Mouse (Mus musculus) urinary bladder, postnatal 25 days (tissue): Measurements from ENCODE around the gene Tenm4.

Source experiments
- DNase-seq: peaks from one replicate; pipeline ENCODE4 v3.0.0; 2022; ENCODE audit warnings: low spot score

The Tenm4 gene

DNA sequence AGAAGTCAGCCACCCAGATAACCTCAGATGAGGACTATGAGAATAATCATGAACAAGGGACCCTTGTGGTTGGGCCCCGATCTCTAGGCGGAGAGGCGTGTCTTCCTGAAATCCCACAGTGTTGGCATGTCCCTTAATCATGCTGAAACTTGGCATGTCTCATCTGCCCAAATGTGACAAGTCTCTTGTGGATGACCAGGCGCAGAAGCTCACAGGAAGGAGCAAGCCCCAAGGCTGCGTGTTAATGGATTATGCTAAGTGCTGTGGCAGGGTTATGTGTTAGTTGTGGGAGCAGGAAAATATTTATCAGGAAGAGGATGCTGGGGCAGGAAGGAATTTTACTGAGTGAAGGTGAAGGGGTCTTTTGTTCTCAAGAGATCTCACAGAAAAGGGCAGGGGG is 642.0 kb downstream of the Tenm4 start:
- no peak for DNase-seq

GRCm38 (mm10) chr7:96813497-96814400 is 642.7 kb downstream of the Tenm4 start:
- no peak for DNase-seq

GRCm38 (mm10) chr7:96814581-96814980 is 643.5 kb downstream of the Tenm4 start:
- no peak for DNase-seq

- no peak for DNase-seq
These were observed 646.1 kb downstream of the Tenm4 start for GRCm38 (mm10) chr7:96817030-96817674.

- no peak for DNase-seq
These were observed 647.3 kb downstream of the Tenm4 start for GRCm38 (mm10) chr7:96818236-96818916.

DNA sequence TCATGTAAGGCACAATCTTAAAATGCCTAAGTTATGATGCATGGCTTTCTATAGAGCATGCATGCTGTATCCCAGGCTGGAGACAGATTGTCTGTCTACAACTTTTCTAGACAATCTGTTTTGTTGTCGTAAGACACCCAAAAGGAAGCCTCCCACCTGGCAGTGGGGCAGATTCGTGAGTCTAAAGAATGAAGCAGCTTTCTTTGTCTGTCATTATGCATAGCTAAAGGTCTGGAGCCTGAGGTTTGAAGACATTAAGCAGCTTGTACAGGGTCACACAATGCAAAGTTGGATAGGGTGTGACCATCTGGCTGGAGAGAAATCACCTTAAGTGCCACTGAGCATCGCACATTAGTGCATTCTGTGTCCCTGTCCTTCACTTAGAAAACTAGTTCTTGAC is 648.5 kb downstream of the Tenm4 start:
- DNase-seq, result no peak

- no peak for DNase-seq
These were observed 649.3 kb downstream of the Tenm4 start for GRCm38 (mm10) chr7:96820343-96820742.

GRCm38 (mm10) chr7:96826101-96826500 is 655.1 kb downstream of the Tenm4 start:
- DNase-seq, result no peak

GRCm38 (mm10) chr7:96826672-96827071 is 655.6 kb downstream of the Tenm4 start:
- no peak for DNase-seq

- no peak for DNase-seq
These were observed 661.5 kb downstream of the Tenm4 start for GRCm38 (mm10) chr7:96832551-96832950.

- DNase-seq, result no peak
These were observed 662.0 kb downstream of the Tenm4 start for GRCm38 (mm10) chr7:96833012-96833411.

- DNase-seq, result no peak
These were observed 663.7 kb downstream of the Tenm4 start for GRCm38 (mm10) chr7:96834681-96835289.

DNA sequence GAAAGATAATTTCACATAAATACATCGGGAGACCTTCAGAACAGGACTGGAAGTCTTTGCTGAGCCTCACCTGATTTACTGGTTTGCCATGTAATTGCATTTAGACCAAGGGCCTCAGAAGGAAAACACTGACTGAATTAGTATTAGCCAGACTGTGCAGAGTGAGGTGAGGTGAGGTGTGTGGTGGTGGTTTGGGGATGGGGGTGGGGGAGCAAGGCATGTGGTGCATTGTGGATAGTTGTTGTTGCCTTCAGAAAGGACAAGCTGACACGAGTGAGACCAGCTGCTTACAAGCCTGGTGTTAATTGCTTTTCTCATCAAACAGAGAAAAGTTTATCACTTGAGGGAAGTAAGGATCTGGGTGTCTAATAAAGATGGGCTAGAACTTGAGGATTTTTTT is 664.3 kb downstream of the Tenm4 start:
- no peak for DNase-seq

DNA sequence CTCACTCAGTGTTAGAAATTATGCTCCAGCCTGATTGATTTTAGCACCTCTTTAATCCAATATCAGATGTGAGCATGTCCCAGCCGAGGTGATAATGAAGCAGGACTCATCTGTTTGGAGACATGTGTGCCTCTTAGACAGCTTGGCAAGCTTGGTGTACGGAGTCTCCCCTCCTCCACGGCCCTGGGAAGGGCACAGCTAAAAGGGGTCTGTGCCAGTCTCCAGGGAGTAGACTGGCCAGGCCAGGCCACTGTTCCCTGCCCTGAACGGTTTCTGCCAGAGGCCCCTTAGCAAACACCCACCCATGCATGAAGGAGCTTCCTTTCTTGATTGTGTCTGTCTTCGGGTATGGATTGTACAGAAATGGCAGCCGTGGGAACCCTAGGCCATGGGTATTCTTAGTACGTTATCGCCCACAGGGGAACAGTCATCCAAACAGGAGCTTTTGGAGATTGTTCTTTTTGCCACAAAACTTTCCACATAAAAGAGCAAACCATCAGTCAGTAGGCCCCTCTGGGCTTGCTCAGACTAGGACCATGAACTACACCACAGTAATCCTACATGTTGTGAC is 667.3 kb downstream of the Tenm4 start:
- no peak for DNase-seq

DNA sequence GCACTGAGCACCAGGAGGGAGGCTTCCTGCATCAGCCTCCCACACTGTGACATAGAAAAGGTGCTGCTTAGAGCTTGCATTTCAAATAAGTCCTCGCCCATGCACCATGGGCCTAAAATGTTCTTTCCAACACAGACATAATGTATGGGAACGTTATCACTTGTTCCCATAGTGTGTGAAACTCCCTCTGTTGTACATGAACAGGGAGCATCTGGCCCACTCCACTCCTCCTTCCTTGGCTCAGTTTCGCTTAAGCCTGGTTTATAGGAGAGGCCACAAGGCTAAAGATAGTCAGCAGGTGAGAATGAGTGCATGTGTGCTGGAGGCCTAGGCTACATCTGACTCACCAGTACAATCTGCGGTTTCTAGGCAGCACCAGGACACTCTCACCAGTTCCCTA is 667.9 kb downstream of the Tenm4 start:
- no peak for DNase-seq

GRCm38 (mm10) chr7:96839586-96839985 is 668.5 kb downstream of the Tenm4 start:
- DNase-seq, result no peak

DNA sequence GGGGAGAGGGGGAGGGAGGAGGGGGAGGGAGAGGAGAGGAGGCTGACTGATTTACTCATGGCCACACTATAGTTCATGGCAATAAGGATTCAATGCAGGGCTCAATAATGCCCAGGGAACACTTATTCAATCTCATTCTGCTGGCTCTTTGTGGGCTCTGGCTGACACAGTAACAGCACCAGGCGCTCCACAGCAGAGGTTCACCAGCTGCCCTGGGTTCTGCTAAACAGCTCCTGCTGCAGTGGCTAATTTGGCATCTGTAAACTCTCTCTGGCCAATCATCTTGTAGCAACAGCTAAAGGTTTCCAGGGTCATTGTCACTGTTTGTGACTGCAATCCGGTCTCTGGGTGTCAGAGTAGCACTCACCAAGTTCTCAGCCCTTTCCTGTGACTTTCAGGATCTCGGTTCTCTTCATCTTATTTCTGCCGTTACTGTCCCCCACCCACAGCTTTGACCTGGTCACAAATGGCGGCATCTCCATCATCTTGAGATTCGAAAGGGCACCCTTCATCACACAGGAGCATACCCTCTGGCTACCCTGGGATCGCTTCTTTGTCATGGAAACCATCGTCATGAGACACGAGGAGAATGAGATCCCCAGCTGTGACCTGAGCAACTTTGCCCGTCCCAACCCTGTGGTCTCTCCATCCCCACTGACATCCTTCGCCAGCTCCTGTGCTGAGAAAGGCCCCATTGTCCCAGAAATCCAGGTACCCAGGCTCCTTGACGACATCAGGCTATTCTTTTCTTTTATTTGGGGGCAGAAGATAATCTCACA is 671.6 kb downstream of the Tenm4 start:
- no peak for DNase-seq

GRCm38 (mm10) chr7:96844104-96844894 is 673.3 kb downstream of the Tenm4 start:
- DNase-seq, result no peak

DNA sequence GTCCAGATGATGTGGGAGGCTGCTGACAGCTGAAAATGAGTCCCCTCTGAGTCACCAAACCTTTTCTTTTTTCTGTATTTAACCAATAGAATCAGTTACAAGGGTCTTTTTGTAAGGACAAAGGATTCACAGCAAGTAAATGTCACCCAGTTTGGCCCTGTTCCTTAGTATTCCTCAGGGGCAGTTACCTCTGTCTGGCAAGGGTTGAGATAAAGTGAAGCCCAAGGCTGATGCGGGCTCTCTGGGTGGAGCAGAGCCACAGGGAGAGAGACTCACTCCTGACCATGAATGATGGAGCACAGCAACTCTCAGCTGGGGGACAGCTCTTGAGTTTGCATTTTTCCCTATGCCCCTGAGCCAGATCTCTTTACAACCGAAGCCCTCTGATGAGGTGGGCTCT is 681.7 kb downstream of the Tenm4 start:
- no peak for DNase-seq

- DNase-seq, result no peak
These were observed 684.9 kb downstream of the Tenm4 start for GRCm38 (mm10) chr7:96855867-96856406.
